Mouse (Mus musculus): ENCODE measurements around the gene Taf6l. TPM values are rescaled to one million over a fixed set of nuclear protein-coding genes. Genes with fewer than 3 reads are reported as not detected.
A peak's percentile ranks its signal among the peaks of the same experiment; 100 is the strongest.

Taf6l gene
- polyA plus RNA-seq, 1 experiment = 14.1 TPM

DNA sequence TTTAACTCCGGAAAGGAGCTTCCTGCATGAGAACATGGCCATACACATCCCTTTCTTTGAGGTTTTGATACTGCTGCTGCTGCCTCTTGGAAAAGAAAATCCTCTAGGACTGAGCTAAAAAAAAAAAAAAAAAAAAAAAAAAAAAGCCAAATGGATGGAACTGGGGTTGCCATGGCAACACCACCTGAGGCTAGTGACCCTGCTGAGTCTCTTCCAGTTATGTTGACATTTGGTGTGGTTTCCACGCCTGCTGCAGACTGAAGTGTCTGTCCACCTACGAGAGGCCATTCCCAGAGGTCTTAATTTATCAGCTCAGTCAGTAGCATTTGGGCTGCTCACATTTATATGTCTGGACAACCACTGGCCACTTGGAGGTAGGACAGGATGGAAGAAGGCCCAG is 2.3 kb upstream of the Taf6l start:
- DNase-seq = peak; percentile 49 to 64
- TF ChIP-seq POLR2A (IDR thresholded peaks at IDR 0.05; ENCODE audit: borderline replicate concordance, insufficient read depth, low read length) (no peak), CTCF (IDR thresholded peaks at IDR 0.05; ENCODE audit: borderline replicate concordance, insufficient read depth, low read depth, low read length) (no peak)
- 17% methylated on average over 3 of the region's 3 CpGs for WGBS
- H3K4me3 ChIP-seq (replicated peaks; ENCODE audit: insufficient read depth, low read depth, low read length) = no peak overlapping the region
- H3K4me1 ChIP-seq (ENCODE audit: control insufficient read depth, insufficient read depth, low read length) = peaks cover 3% of the 10 kb centered on the region; the same call in 1 of the 2 replicates
- H3K27me3 ChIP-seq (ENCODE audit: control insufficient read depth, insufficient read depth, low read length) = no peaks in the 10 kb centered on the region
- 0 out of 2 replicates have a peak overlapping the region, but pooled peaks have one; percentile 12 for H3K27ac ChIP-seq (ENCODE audit: insufficient read depth, low read length)

DNA sequence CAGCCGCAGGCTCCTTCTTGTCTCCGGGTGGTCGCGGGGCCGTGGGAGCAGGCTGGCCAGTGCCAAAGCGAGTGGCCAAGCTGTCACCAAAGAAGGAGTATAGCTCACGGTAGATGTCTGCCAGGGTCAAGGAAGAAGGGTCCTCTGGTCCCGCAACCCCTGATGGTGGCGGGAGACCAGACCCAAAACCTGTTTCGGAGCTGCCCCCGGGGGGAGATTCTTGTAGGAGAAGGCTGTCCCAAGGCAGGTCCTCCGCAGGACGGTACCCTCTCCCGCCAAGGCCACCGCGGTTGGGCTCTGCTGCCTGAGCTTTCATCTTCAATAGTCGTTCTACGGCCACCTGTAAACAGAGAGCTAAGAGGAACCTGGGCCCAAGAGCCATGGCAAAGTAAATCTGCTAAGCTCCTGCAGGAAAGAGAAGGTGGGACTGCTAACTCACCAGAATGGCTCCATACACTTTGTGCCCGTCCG is 11.2 kb downstream of the Taf6l start:
- H3K4me3 ChIP-seq (replicated peaks; ENCODE audit: insufficient read depth, low read depth, low read length) = peak overlapping the region; percentile 94
- peaks cover 4% of the 10 kb centered on the region for H3K4me1 ChIP-seq (ENCODE audit: control insufficient read depth, insufficient read depth, low read length)
- 2% methylated on average over 20 of the region's 20 CpGs for WGBS
- no peaks in the 10 kb centered on the region for H3K27me3 ChIP-seq (ENCODE audit: control insufficient read depth, insufficient read depth, low read length)
- no peak for DNase-seq
- TF ChIP-seq POLR2A (IDR thresholded peaks at IDR 0.05; ENCODE audit: borderline replicate concordance, insufficient read depth, low read length) = no peak
- TF ChIP-seq CTCF (IDR thresholded peaks at IDR 0.05; ENCODE audit: borderline replicate concordance, insufficient read depth, low read depth, low read length) = no peak
- H3K27ac ChIP-seq (ENCODE audit: insufficient read depth, low read length) = peak overlapping the region; percentile 93

DNA sequence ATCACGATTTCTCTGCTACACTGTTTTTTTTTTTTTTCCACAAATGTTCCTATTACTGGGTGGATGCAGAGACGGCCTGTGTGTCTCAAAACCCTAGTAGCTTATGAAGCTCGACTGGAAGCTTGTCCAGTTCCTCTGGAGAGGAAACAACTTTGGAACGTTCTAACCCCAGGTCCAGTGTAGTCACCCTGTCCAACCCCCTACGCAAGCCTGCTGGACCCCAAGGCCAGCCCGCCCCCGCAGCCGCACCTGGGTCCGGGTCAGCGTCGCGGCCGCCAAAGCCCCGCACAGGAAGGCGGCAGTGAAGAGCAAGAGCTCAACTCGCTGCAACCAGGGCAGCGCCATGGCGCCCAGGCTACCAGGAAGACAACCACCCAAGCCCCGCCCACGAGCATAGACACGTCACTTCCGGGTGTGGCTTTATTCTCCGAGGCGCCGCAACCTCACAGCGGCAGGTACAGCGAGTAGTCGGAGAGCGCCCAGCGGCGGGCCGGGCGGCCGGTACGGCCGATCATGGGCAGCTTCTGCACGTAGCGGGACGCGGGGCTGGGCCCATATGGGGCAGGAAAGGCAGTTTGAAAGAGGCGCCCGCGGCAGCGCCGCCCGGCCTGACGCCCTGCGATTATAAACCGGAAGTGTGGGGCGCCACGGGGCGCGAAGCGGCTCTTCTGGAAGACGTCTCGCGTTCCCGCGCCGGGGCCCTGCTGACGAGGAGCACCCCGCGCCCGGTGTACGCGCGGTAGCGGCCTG is 12.0 kb downstream of the Taf6l start, which contains the start of gene Tmem179b:
Gene Tmem179b (minus strand): TSS at position 382 of the 750 bp plus-strand sequence.
- peak; percentile 95 for TF ChIP-seq POLR2A (IDR thresholded peaks at IDR 0.05; ENCODE audit: borderline replicate concordance, insufficient read depth, low read length)
- TF ChIP-seq CTCF (IDR thresholded peaks at IDR 0.05; ENCODE audit: borderline replicate concordance, insufficient read depth, low read depth, low read length) = no peak
- WGBS = under 1% methylated on average over 68 of the region's 68 CpGs
- H3K27ac ChIP-seq (ENCODE audit: insufficient read depth, low read length) = peak within 1 kb of the TSS; percentile 93
- H3K4me1 ChIP-seq (ENCODE audit: control insufficient read depth, insufficient read depth, low read length) = peaks cover 4% of the 10 kb centered on the region
- no peaks in the 10 kb centered on the region for H3K27me3 ChIP-seq (ENCODE audit: control insufficient read depth, insufficient read depth, low read length)
- peak within 1 kb of the TSS; percentile 94 for H3K4me3 ChIP-seq (replicated peaks; ENCODE audit: insufficient read depth, low read depth, low read length)
- peak; percentile 96 to 98 for DNase-seq

DNA sequence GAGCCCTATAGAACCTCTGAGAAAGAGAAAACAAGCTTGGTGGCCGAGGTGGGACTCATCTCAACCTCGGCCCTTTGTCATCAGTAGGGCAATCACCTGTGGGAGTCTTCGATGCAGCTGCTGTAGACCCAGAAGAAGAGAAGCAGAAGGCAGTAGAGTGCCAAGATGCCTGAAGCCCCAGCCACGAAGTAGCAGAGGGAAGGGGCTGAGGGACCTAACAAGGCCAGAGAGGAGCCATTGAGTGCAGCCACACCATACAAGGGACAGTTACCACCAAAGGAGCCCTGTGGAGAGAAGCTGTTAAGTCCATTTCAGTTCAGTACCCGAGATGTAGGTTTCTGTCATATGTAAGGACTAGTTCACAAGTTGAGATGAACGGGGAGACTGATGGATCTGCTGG is 12.8 kb downstream of the Taf6l start:
- 44% methylated on average over 6 of the region's 6 CpGs for WGBS
- Histone ChIP-seq H3K27ac (ENCODE audit: insufficient read depth, low read length) (no peak overlapping the region), H3K4me3 (replicated peaks; ENCODE audit: insufficient read depth, low read depth, low read length) (peak overlapping the region; percentile 22), H3K4me1 (ENCODE audit: control insufficient read depth, insufficient read depth, low read length) (peaks cover 4% of the 10 kb centered on the region), H3K27me3 (ENCODE audit: control insufficient read depth, insufficient read depth, low read length) (no peaks in the 10 kb centered on the region)
- TF ChIP-seq POLR2A (IDR thresholded peaks at IDR 0.05; ENCODE audit: borderline replicate concordance, insufficient read depth, low read length) (no peak), CTCF (IDR thresholded peaks at IDR 0.05; ENCODE audit: borderline replicate concordance, insufficient read depth, low read depth, low read length) (no peak)
- DNase-seq = no peak

DNA sequence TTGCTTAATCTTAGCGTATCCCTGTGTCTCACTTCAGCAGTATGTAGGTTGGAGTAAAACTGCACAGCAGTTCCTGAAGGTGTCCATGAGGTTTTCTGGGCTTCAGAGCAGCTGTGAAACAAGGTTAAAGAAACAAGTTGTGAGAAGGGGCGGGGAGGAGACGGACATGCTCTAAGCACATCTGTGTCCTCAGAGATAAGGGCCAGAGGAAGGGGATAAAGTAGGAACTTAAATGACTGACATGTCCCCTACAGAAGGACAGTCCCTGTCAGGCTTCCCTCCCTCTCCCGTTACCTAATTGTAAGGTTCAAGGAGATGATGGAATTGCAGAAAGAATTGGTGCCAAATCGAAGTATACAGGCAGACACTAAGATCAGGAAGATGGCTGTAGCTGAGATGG is 13.2 kb downstream of the Taf6l start:
- TF ChIP-seq POLR2A (IDR thresholded peaks at IDR 0.05; ENCODE audit: borderline replicate concordance, insufficient read depth, low read length) (no peak), CTCF (IDR thresholded peaks at IDR 0.05; ENCODE audit: borderline replicate concordance, insufficient read depth, low read depth, low read length) (no peak)
- peaks cover 4% of the 10 kb centered on the region for H3K4me1 ChIP-seq (ENCODE audit: control insufficient read depth, insufficient read depth, low read length)
- no peak overlapping the region for H3K27ac ChIP-seq (ENCODE audit: insufficient read depth, low read length)
- no peak for DNase-seq
- H3K27me3 ChIP-seq (ENCODE audit: control insufficient read depth, insufficient read depth, low read length) = no peaks in the 10 kb centered on the region
- H3K4me3 ChIP-seq (replicated peaks; ENCODE audit: insufficient read depth, low read depth, low read length) = no peak overlapping the region
- 73% methylated on average over 5 of the region's 5 CpGs for WGBS

DNA sequence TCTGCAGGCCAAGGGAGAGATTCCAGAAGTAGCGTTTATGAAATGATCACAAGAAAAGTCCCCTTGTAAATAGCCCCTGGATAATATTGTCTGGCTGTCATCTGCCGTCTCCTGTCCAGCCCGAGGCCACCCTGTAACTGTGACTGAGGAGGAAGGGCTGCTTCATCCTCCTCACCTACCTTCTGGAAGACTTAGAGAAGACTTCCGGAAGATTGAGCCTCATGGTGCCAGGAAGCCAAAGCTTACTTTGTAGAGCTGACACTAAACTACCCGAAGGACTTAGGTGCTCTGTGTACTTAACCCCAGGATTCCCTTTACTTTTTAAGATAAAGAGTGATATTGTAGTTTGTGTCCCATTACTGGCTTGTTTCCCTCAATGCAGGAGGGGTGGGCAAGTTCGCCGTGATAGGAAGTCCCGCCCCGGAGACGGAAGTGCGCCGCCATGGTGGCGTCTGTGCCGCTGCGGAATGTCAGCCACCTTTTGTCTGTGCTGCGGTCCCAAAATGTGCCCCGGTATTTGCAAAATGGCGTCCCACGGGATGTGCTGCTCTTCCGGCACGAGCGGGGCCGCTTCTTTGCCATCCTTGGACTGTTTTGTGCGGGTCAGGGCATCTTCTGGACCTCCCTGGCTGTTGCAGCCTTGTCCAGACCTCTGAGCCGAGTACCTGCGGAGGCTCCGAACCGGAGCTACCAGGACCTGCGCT is 15.5 kb downstream of the Taf6l start, which contains the start of gene Tmem223:
Gene Tmem223 (plus strand): TSS at position 430 of the 704 bp plus-strand sequence.
- peak within 1 kb of the TSS; percentile 97 for H3K4me3 ChIP-seq (replicated peaks; ENCODE audit: insufficient read depth, low read depth, low read length)
- no peaks in the 10 kb centered on the region for H3K27me3 ChIP-seq (ENCODE audit: control insufficient read depth, insufficient read depth, low read length)
- peaks cover 4% of the 10 kb centered on the region for H3K4me1 ChIP-seq (ENCODE audit: control insufficient read depth, insufficient read depth, low read length)
- 14% methylated on average over 29 of the region's 29 CpGs for WGBS
- peak; percentile 81 to 83 for DNase-seq
- H3K27ac ChIP-seq (ENCODE audit: insufficient read depth, low read length) = peak within 1 kb of the TSS; percentile 89
- TF ChIP-seq CTCF (IDR thresholded peaks at IDR 0.05; ENCODE audit: borderline replicate concordance, insufficient read depth, low read depth, low read length) = no peak
- peak; percentile 93 for TF ChIP-seq POLR2A (IDR thresholded peaks at IDR 0.05; ENCODE audit: borderline replicate concordance, insufficient read depth, low read length)

DNA sequence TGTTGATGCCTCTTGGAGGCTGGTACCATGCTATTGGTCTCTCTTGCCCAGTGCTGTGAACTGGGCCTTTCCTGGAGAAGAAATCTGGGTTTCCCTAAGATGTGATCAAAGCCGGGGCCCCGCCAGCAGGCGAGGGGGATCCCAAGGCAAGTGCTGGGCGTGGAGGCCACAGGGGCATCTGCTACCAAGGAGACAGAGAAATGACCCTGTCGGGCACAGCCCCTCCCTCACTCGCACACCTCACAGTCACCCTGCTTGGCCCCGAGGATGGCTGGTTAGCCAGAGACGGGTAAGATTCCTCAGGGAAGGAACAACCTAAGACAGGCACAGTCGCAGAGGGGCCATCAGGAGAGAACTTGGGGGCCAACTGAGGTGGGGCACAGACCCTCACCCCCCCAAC is 20.7 kb downstream of the Taf6l start:
- 96% methylated on average over 9 of the region's 9 CpGs for WGBS
- no peak for DNase-seq
- TF ChIP-seq POLR2A (IDR thresholded peaks at IDR 0.05; ENCODE audit: borderline replicate concordance, insufficient read depth, low read length) (no peak), CTCF (IDR thresholded peaks at IDR 0.05; ENCODE audit: borderline replicate concordance, insufficient read depth, low read depth, low read length) (no peak)

More for the DNA sequence above, 20.7 kb downstream of the Taf6l start:
- Histone ChIP-seq H3K27me3 (ENCODE audit: control insufficient read depth, insufficient read depth, low read length) (no peaks in the 10 kb centered on the region), H3K27ac (ENCODE audit: insufficient read depth, low read length) (no peak overlapping the region), H3K4me3 (replicated peaks; ENCODE audit: insufficient read depth, low read depth, low read length) (no peak overlapping the region), H3K4me1 (ENCODE audit: control insufficient read depth, insufficient read depth, low read length) (no peaks in the 10 kb centered on the region)

All from cerebellum, adult 2 months (tissue).